Mouse (Mus musculus) gastrocnemius, postnatal 25 days (tissue): ENCODE results near the gene Dpp6. TPM values are rescaled to one million over a fixed set of nuclear protein-coding genes. Genes with fewer than 3 reads are reported as not detected.

ENCODE experiments used
- DNase-seq: peaks from one replicate; pipeline ENCODE4 v3.0.0; 2022
- total RNA-seq, 2 experiments: library from RNA; stranded (reverse); gene quantifications; 1 replicate in 1 of 2; 2 replicates in 1 of 2; pipeline ENCODE4 v1.2.3; 2021

Gene Dpp6
- total RNA-seq, 2 experiments from 2014 or later = 0.41 to 0.54 TPM

- DNase-seq = no peak
Measured at GRCm38 (mm10) chr5:27680476-27680875, 863.5 kb downstream of the Dpp6 start.

- DNase-seq = no peak
Measured at GRCm38 (mm10) chr5:27685162-27685561, 868.2 kb downstream of the Dpp6 start.

- no peak for DNase-seq
Measured at GRCm38 (mm10) chr5:27685923-27686322, 868.9 kb downstream of the Dpp6 start.

GRCm38 (mm10) chr5:27687311-27687710, 870.3 kb downstream of the Dpp6 start:
- no peak for DNase-seq

- DNase-seq = no peak
Measured at GRCm38 (mm10) chr5:27702482-27702881, 885.5 kb downstream of the Dpp6 start.

- no peak for DNase-seq
Measured at GRCm38 (mm10) chr5:27705020-27705419, 888.0 kb downstream of the Dpp6 start.

GRCm38 (mm10) chr5:27706551-27706950, 889.5 kb downstream of the Dpp6 start:
- no peak for DNase-seq

- DNase-seq = no peak
Measured at GRCm38 (mm10) chr5:27707283-27707682, 890.3 kb downstream of the Dpp6 start.

GRCm38 (mm10) chr5:27708209-27708608, 891.2 kb downstream of the Dpp6 start:
- peak; percentile 7 for DNase-seq

GRCm38 (mm10) chr5:27711461-27712192, 894.6 kb downstream of the Dpp6 start:
- no peak for DNase-seq

GRCm38 (mm10) chr5:27714356-27714755, 897.4 kb downstream of the Dpp6 start:
- DNase-seq = no peak

- no peak for DNase-seq
Measured at GRCm38 (mm10) chr5:27716026-27716425, 899.0 kb downstream of the Dpp6 start.

- no peak for DNase-seq
Measured at GRCm38 (mm10) chr5:27717301-27717700, 900.3 kb downstream of the Dpp6 start.

- DNase-seq = no peak
Measured at GRCm38 (mm10) chr5:27719311-27719710, 902.3 kb downstream of the Dpp6 start.

GRCm38 (mm10) chr5:27724460-27724859, 907.5 kb downstream of the Dpp6 start:
- no peak for DNase-seq

GRCm38 (mm10) chr5:27730666-27731065, 913.7 kb downstream of the Dpp6 start:
- no peak for DNase-seq

- DNase-seq = no peak
Measured at GRCm38 (mm10) chr5:27731392-27731791, 914.4 kb downstream of the Dpp6 start.

GRCm38 (mm10) chr5:27732288-27732868, 915.4 kb downstream of the Dpp6 start:
- DNase-seq = no peak

GRCm38 (mm10) chr5:27737168-27737567, 920.2 kb downstream of the Dpp6 start:
- no peak for DNase-seq

- no peak for DNase-seq
Measured at GRCm38 (mm10) chr5:27739216-27739615, 922.2 kb downstream of the Dpp6 start.

- no peak for DNase-seq
Measured at GRCm38 (mm10) chr5:27744944-27745343, 927.9 kb downstream of the Dpp6 start.

GRCm38 (mm10) chr5:27765780-27766179, 948.8 kb downstream of the Dpp6 start:
- no peak for DNase-seq

GRCm38 (mm10) chr5:27767948-27768347, 950.9 kb downstream of the Dpp6 start:
- no peak for DNase-seq
